Mouse (Mus musculus) G1E (cell line): ENCODE measurements around the gene Gm28038.

Experiments
- CTCF ChIP-seq: IDR thresholded peaks from 2 replicates; pipeline ENCODE4 v1.5.1; 2012; ENCODE audit warnings: low read depth, low read length, inconsistent platforms, mixed read lengths
- GATA1 ChIP-seq: IDR thresholded peaks from 2 replicates; pipeline ENCODE4 v1.6.1; 2012; ENCODE audit warnings: borderline replicate concordance, low read length, inconsistent platforms, mixed read lengths

DNA sequence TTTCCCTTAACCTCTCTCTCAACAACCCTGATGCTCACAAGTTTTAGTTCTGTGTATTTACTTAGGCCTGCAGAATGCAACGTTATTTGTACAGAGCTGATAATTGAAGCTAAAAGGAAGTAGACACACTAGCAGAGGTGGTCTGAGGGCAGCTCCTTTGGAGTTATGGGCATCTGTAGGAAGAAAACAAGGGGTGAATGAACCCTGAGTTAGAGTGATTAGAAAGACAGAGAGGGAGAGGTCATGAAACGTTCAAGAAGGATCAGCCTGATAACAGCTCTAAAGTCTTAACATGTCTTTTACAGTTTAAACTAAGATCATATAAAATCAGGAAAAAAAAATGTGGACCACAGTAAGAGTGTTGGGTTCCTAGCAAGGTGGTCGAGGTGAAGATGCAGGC is 28.5 kb downstream of the Gm28038 start:
- TF ChIP-seq CTCF (no peak), GATA1 (no peak)
